Mouse (Mus musculus): ENCODE results near the gene 4931422A03Rik. TPM values are rescaled to one million over a fixed set of nuclear protein-coding genes. Genes with fewer than 3 reads are reported as not detected.

4931422A03Rik gene
- polyA plus RNA-seq, 1 experiment from 2014 or later, result 3.3 TPM

Other genes with a start within 250 kb of the 4931422A03Rik start
- gene Caprin1, start 230.7 kb downstream of the 4931422A03Rik start, polyA plus RNA-seq (2014; fragmentation: Nextera tagmentation; extraction: Ambion mirVana), result 397 and 480 TPM in 2 replicates
- gene Lmo2, start 70.4 kb downstream of the 4931422A03Rik start, polyA plus RNA-seq (2014; fragmentation: Nextera tagmentation; extraction: Ambion mirVana), result 64.2 and 68.0 TPM in 2 replicates
- 74.0 and 82.5 TPM in 2 replicates for gene Fbxo3, start 640 bp downstream of the 4931422A03Rik start, polyA plus RNA-seq (2014; fragmentation: Nextera tagmentation; extraction: Ambion mirVana)
- not detected in 2 replicates for gene Gm10912, start 37.5 kb upstream of the 4931422A03Rik start, polyA plus RNA-seq (2014; fragmentation: Nextera tagmentation; extraction: Ambion mirVana)
- gene Gm10799, start 40.2 kb upstream of the 4931422A03Rik start, polyA plus RNA-seq (2014; fragmentation: Nextera tagmentation; extraction: Ambion mirVana), result not detected in 2 replicates
- 2.0 and 2.5 TPM in 2 replicates for gene Cd59b, start 41.5 kb upstream of the 4931422A03Rik start, polyA plus RNA-seq (2014; fragmentation: Nextera tagmentation; extraction: Ambion mirVana)
- 14.9 and 19.1 TPM in 2 replicates for gene Cd59a, start 67.4 kb upstream of the 4931422A03Rik start, polyA plus RNA-seq (2014; fragmentation: Nextera tagmentation; extraction: Ambion mirVana)
- not detected in 2 replicates for gene A930018P22Rik, start 94.4 kb upstream of the 4931422A03Rik start, polyA plus RNA-seq (2014; fragmentation: Nextera tagmentation; extraction: Ambion mirVana)

Data from neural tube, embryonic 14.5 days (tissue).